ENCODE assay signal across 18 mouse cellular contexts in the genomic region with DNA sequence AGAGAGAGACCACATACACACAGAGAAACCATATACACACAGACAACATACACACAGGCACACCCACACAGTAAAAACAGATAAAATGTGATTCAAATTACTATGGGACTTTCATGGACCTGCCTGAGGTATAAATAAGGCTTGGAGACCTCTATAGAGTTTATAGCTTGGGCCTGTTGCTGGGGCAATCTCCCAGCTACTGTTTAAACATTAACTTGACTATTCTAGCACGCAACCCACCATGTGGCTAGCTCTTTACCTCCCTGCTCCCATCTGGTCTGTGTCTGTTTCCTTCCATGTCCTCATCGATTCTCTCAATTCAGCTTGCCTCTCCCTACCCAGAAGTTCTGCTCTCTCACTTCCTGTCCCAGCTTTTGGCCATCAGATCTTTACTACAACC.
DNase-seq lines count a peak whose midpoint lies in the region; ATAC-seq lines count a peak whose summit lies in the region.
"Had no signal": no experiment of that assay in that cellular context is flagged by ENCODE, and none has a peak within 500 bp of the region (broad histone marks: within the 10 kb centered on the region; RNA-seq: fewer than 3 reads in every experiment).

No protein-coding gene starts in this region.

- 0 out of 2 replicates have a peak, but pooled peaks cover 3% of the 10 kb centered on the region for H3K9me3 ChIP-seq in kidney, embryonic 16.5 days (ENCODE audit: low read length)
- no peaks in the 10 kb centered on the region for H3K9me3 ChIP-seq in kidney, embryonic 14.5 days (ENCODE audit: control insufficient read depth, low read length)
- H3K9me3 ChIP-seq in intestine, embryonic 15.5 days: no peaks in the 10 kb centered on the region
- no peaks in the 10 kb centered on the region for H3K9me3 ChIP-seq in intestine, embryonic 16.5 days (ENCODE audit: control insufficient read depth, low read length)
- H3K9me3 ChIP-seq in liver, embryonic 15.5 days (replicated peaks): no peaks in the 10 kb centered on the region
- H3K9me3 ChIP-seq: heart, embryonic 15.5 days had no signal

- H3K4me1 ChIP-seq in kidney, embryonic 16.5 days (ENCODE audit: insufficient read depth, low read length): no peaks in the 10 kb centered on the region
- no peaks in the 10 kb centered on the region for H3K4me1 ChIP-seq in kidney, embryonic 14.5 days (ENCODE audit: control insufficient read depth, insufficient read depth, low read length)
- H3K4me1 ChIP-seq in intestine, embryonic 15.5 days (replicated peaks): no peaks in the 10 kb centered on the region
- H3K4me1 ChIP-seq in intestine, embryonic 16.5 days (ENCODE audit: control insufficient read depth, insufficient read depth, low read length): no peaks in the 10 kb centered on the region
- no peaks in the 10 kb centered on the region for H3K4me1 ChIP-seq in liver, embryonic 15.5 days (replicated peaks)
- H3K4me1 ChIP-seq: embryonic facial prominence, embryonic 12.5 days; heart, embryonic 15.5 days had no signal

- 63% methylated on average over 2 of the region's 2 CpGs for WGBS in kidney, embryonic 16.5 days
- 64% methylated on average over 2 of the region's 2 CpGs for WGBS in kidney, embryonic 14.5 days
- WGBS in intestine, embryonic 15.5 days: 46% methylated on average over 2 of the region's 2 CpGs
- 47% methylated on average over 2 of the region's 2 CpGs for WGBS in intestine, embryonic 16.5 days
- 24% methylated on average over 2 of the region's 2 CpGs for WGBS in liver, embryonic 15.5 days (ENCODE audit: insufficient replicate concordance)

- no peak overlapping the region for H3K4me3 ChIP-seq in kidney, embryonic 16.5 days (ENCODE audit: low read length)
- no peak overlapping the region for H3K4me3 ChIP-seq in kidney, embryonic 14.5 days (ENCODE audit: low read length)
- no peak overlapping the region for H3K4me3 ChIP-seq in intestine, embryonic 15.5 days (replicated peaks)
- no peak overlapping the region for H3K4me3 ChIP-seq in intestine, embryonic 16.5 days (ENCODE audit: low read length)
- no peak overlapping the region for H3K4me3 ChIP-seq in liver, embryonic 15.5 days (replicated peaks)
- H3K4me3 ChIP-seq: embryonic facial prominence, embryonic 12.5 days; heart, adult 2 months; heart, embryonic 15.5 days had no signal

- DNase-seq in gastrocnemius, postnatal 25 days: no peak
- no peak for DNase-seq in left cerebral cortex, adult 11 months (ENCODE audit: low spot score)
- DNase-seq in cerebellum, postnatal 10 days: no peak
- DNase-seq: adrenal gland, postnatal 25 days; cerebellum, adult 2 months; cerebellum, postnatal 14 days; gastrocnemius, postnatal 10 days; heart, adult 2 months; heart, postnatal 14 days had no signal

- H3K27ac ChIP-seq in kidney, embryonic 16.5 days (ENCODE audit: low read length): no peak overlapping the region
- no peak overlapping the region for H3K27ac ChIP-seq in kidney, embryonic 14.5 days (ENCODE audit: low read depth, low read length)
- H3K27ac ChIP-seq in intestine, embryonic 15.5 days: no peak overlapping the region
- no peak overlapping the region for H3K27ac ChIP-seq in intestine, embryonic 16.5 days (ENCODE audit: low read length)
- H3K27ac ChIP-seq in liver, embryonic 15.5 days (replicated peaks): no peak overlapping the region
- H3K27ac ChIP-seq: embryonic facial prominence, embryonic 12.5 days; heart, adult 2 months; heart, embryonic 15.5 days had no signal

- no peak overlapping the region for H3K4me2 ChIP-seq in kidney, embryonic 16.5 days (replicated peaks; ENCODE audit: low read depth, low read length)
- no peak overlapping the region for H3K4me2 ChIP-seq in kidney, embryonic 14.5 days (replicated peaks; ENCODE audit: low read depth, low read length)
- no peak overlapping the region; the same call in 1 of the 2 replicates for H3K4me2 ChIP-seq in intestine, embryonic 15.5 days (replicated peaks)
- H3K4me2 ChIP-seq in intestine, embryonic 16.5 days (ENCODE audit: low read depth, low read length): no peak overlapping the region
- no peak overlapping the region for H3K4me2 ChIP-seq in liver, embryonic 15.5 days
- H3K4me2 ChIP-seq: embryonic facial prominence, embryonic 12.5 days; heart, embryonic 11.5 days; heart, embryonic 15.5 days had no signal

- no peaks in the 10 kb centered on the region for H3K36me3 ChIP-seq in kidney, embryonic 16.5 days (ENCODE audit: insufficient read depth, low read length)
- no peaks in the 10 kb centered on the region for H3K36me3 ChIP-seq in kidney, embryonic 14.5 days (ENCODE audit: control insufficient read depth, insufficient read depth, low read length)
- no peaks in the 10 kb centered on the region for H3K36me3 ChIP-seq in intestine, embryonic 15.5 days
- no peaks in the 10 kb centered on the region for H3K36me3 ChIP-seq in intestine, embryonic 16.5 days (ENCODE audit: control insufficient read depth, insufficient read depth, low read length)
- no peaks in the 10 kb centered on the region for H3K36me3 ChIP-seq in liver, embryonic 15.5 days (replicated peaks)
- H3K36me3 ChIP-seq: embryonic facial prominence, embryonic 12.5 days; heart, embryonic 15.5 days had no signal

- ATAC-seq in kidney, embryonic 16.5 days (ENCODE audit: low FRiP score, low TSS enrichment): peak; percentile 63; the same call in 1 of the 2 replicates
- ATAC-seq in kidney, embryonic 14.5 days (ENCODE audit: low FRiP score, low TSS enrichment): no peak
- ATAC-seq in intestine, embryonic 15.5 days: peak; percentile 91
- peak; percentile 86 for ATAC-seq in intestine, embryonic 16.5 days
- peak; percentile 15; the same call in 1 of the 2 replicates for ATAC-seq in liver, embryonic 15.5 days (ENCODE audit: insufficient read depth)
- ATAC-seq: forebrain, embryonic 16.5 days had no signal

- H3K27me3 ChIP-seq in kidney, embryonic 16.5 days (ENCODE audit: insufficient read depth, low read length): no peaks in the 10 kb centered on the region
- H3K27me3 ChIP-seq in kidney, embryonic 14.5 days (ENCODE audit: control insufficient read depth, insufficient read depth, low read length): no peaks in the 10 kb centered on the region
- H3K27me3 ChIP-seq in intestine, embryonic 15.5 days (replicated peaks): no peaks in the 10 kb centered on the region
- no peaks in the 10 kb centered on the region for H3K27me3 ChIP-seq in intestine, embryonic 16.5 days (replicated peaks; ENCODE audit: control insufficient read depth, insufficient read depth, low read length)
- H3K27me3 ChIP-seq in liver, embryonic 15.5 days: no peaks in the 10 kb centered on the region
- H3K27me3 ChIP-seq: embryonic facial prominence, embryonic 12.5 days; heart, embryonic 15.5 days had no signal

- no peak overlapping the region for H3K9ac ChIP-seq in kidney, embryonic 16.5 days (replicated peaks; ENCODE audit: low read length)
- no peak overlapping the region for H3K9ac ChIP-seq in kidney, embryonic 14.5 days (ENCODE audit: low read depth, low read length)
- no peak overlapping the region for H3K9ac ChIP-seq in intestine, embryonic 15.5 days
- H3K9ac ChIP-seq in intestine, embryonic 16.5 days (ENCODE audit: low read depth, low read length): no peak overlapping the region
- no peak overlapping the region for H3K9ac ChIP-seq in liver, embryonic 15.5 days
- H3K9ac ChIP-seq: embryonic facial prominence, embryonic 12.5 days; heart, embryonic 15.5 days had no signal
